Mouse (Mus musculus): Measurements from ENCODE around the gene Gm29110. TPM values are rescaled to one million over a fixed set of nuclear protein-coding genes. Genes with fewer than 3 reads are reported as not detected.
"Not testable (repeated sequence)": the region's sequence is repeated elsewhere in the genome, so short reads cannot be mapped to it uniquely, and the experiment has no call there.

Gm29110 gene
- not detected in 2 replicates for polyA plus RNA-seq (2016; fragmentation: Nextera tagmentation; extraction: Ambion mirVana)

DNA sequence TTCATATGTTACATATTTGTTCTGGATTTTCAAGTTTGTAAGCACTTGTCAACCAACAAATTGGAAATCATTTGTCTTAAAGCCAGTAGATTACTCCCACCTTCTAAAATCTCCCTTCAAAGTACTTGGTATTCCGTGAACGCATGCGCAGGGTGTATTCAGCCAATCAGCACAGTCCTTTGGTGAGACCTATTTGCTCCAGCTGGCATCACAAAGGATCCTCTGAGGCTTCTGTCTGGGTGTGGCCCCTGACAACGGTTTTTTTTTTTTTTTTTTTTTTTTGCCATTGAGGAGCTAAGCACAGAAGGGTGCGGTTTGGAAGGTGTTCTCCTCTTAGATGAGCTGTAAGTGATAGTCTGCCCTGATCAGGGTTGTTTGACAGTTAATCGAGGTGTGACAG is at the start of gene Gm29110:
Gene Gm29110, plus strand, starts transcription at position 301 of the 400 bp plus-strand sequence.
- H3K36me3 ChIP-seq; H3K4me3 ChIP-seq; H3K9ac ChIP-seq; H3K4me1 ChIP-seq; H3K27me3 ChIP-seq; H3K27ac ChIP-seq; H3K9me3 ChIP-seq; ATAC-seq (ENCODE audit: insufficient number of reproducible peaks, insufficient read depth, low FRiP score, low TSS enrichment); H3K4me2 ChIP-seq (replicated peaks): not testable (repeated sequence)
- WGBS, result 100% methylated on average over 1 of the region's 6 CpGs

Other genes starting within 250 kb of the Gm29110 start
- gene Gm21913, start 153.4 kb downstream of the Gm29110 start, polyA plus RNA-seq (2016; fragmentation: Nextera tagmentation; extraction: Ambion mirVana), result not detected in 2 replicates